Mouse (Mus musculus) adrenal gland, adult (tissue): ENCODE measurements around the gene Shank2.
A peak's percentile ranks its signal among the peaks of the same experiment; 100 is the strongest.

Source experiments
- DNase-seq, 2 experiments: peaks; one replicate each; pipeline ENCODE4 v3.0.0; 2022 to 2023; ENCODE audit warnings: low spot score in 1 of 2; ENCODE audit not compliant: inconsistent age in 2 of 2

The Shank2 gene

GRCm38 (mm10) chr7:144159556-144159955 lies 157.8 kb downstream of the Shank2 start:
- DNase-seq, result no peak

- DNase-seq, result no peak
These were observed 158.3 kb downstream of the Shank2 start for GRCm38 (mm10) chr7:144160066-144160465.

DNA sequence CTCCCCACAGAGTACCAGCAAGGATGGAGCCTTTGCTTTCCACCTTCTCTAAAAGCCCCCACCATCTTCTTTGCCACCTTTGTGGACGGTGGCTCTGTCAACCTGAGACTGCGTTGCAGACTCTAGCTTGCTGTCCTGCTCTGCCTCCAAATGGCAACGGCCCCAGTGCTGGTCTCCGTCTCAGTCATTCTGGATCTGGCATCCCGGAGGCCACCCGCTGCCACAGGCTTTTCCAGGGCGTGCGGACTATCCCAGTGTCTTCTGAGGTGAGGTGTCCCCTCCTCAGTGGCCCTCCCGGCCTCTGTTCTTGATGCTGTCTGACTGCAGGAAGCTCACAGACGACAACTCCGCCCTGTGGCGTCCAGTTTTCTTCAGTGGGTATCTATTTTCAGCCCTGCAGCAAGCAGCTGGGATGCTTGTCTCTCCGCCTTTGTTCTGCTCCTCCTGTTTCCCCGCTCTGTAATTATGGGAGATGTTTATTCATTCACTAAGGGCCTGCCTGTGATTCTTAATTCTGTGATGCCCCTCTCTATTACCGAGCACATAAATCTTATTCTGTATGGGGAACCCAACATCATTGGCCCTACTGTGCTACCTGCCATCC lies 159.0 kb downstream of the Shank2 start:
- DNase-seq, result no peak

DNA sequence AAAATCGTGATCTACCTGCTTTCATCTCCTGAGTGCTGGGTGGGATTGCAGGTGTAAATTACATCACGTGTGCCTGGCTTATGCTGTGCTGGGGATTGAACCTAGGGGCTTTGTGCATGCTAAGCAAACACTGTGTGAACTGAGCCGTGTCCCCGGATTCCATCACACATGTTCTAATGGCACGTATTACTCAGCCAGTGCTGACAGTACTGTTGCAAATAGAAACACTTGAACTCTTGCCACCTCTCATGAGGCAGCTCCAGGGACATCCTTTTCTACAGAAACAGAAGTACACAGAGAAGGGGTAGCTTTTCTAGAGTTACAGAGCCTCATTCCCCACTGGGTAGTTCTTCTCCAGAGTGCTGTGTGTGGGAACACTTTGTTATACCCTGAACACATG lies 168.5 kb downstream of the Shank2 start:
- DNase-seq, result no peak

DNA sequence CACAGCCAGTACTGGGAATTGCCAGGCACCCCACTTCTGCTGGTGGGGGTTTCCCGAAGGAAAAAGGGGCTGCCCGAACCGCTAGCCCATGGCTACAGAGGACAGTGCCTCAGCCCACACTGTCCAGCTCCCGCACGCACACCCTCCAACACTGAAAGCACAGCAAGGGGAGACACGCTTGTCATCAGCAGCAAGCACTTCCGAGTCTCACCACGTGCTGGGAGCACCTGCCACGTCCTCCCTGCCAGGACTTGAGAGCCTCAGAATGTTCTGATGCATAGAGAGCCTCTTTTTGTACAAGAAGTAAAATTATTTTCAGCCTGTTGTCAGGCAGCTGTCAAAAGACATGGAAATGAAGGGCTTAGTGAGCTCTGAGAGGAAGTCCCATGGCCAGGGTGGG lies 169.0 kb downstream of the Shank2 start:
- no peak for DNase-seq

- no peak for DNase-seq
These were observed 172.1 kb downstream of the Shank2 start for GRCm38 (mm10) chr7:144173869-144174268.

DNA sequence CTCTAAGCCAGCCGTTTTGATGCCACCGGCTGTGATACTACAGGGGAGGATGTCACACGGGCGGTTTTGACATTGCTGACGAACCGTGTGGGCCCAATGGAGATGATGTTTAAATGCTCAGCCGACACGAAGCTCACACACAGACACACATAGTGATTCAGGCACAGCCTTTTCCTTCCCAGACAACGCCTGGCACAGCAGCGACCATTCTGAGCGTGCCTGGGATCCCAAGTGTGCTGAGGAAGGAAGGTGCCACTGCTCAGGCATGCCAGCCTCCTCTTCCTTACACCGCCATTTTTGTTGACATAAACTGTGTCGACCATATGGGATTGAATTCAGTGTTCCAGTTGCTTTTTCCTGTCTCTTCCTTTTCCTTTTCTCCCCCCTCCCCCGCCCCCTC lies 172.6 kb downstream of the Shank2 start:
- DNase-seq, result no peak

DNA sequence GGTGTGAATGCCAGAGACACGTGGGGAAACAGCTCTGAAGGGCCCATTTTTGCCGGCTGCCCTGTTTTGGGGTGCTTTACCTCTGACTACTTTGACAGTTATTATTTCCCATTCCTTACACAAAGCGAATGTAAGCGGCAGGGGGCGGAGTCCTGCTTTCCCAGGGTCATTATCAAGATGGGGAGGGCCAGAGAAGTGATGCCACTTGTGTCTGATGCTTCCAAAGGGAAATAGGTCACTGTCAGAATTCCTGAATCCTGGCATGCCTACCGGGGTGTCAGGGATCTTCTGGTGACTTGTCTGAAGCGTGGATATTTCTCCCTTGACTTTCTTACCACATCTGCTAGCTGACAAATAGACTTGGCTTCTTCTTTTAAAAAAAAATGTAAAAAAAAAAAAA lies 173.3 kb downstream of the Shank2 start:
- no peak for DNase-seq

GRCm38 (mm10) chr7:144175481-144176233 lies 173.9 kb downstream of the Shank2 start:
- peak in 1 of 2 experiments; percentile 56 for DNase-seq

DNA sequence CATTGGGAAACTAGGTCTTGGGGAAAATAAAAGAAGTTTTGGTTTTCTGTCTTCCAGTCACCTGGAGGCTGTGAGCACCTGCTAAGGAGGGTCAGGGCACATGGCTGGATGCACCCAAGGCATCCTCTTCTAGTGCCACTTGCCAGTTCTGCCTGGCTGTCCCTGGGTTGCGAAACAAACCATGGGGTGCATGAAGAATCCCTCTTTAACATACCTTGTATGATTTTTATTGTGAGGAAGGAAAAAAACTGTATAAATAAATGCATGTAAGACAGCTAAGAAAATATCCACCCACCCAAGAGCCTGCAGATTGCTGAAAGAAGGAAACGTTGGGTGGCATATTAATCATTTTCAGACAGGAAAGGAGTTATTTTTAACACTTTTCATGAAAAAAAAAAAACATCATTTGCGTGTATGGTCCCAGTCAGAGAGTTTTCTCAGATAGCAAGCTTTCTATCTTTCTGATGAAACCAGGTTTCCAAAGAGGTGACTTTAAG lies 174.6 kb downstream of the Shank2 start:
- no peak for DNase-seq

- peak; percentile 76 to 80 for DNase-seq
These were observed 177.7 kb downstream of the Shank2 start for GRCm38 (mm10) chr7:144179436-144179835.

DNA sequence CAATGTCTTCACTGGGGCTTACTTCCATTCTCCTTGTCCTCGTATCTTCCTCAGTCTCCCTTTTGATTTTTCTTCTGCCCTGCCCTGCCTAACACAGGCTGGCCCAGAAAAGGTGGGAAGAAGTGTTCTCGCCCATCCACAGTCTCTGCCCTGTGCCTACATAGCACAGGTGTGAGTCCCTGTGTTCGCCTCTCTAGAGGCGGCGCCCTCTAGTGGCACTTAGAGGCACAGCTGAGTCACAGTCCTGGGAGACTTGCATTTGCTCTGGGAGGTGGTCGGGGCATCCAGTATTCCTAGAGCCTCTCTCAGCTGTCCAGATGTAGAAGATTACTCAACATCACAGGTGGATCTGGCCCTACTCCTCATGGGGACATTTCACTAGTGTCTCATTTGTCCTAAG lies 179.2 kb downstream of the Shank2 start:
- peak; percentile 48 to 82 for DNase-seq

DNA sequence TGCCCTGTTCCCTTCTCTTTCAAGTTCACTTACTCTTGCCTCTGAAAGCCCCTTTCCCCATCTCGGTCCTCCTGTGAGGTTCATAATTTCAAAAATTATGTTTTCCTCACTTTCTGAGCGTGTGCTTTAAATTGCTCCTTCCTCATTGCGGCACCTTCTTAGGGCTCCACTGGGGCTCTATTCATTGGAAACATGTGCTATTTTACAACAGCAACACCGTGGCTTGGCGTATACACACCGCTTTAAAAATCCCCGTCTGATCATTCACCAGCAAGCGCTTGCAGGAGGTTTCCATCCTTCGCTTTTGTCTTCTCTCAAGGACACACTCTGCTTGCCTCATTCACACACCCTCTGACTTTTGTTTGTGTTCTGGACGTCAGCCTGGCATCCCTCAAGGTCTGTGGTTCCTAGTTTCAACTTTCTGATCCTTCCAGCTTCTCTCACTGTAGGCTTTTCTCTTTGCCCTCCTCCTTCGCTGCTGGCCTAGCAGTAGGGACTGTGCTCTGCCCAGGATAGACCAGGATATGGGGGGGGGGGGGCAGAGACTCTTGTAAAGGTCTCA lies 186.2 kb downstream of the Shank2 start:
- peak; percentile 71 to 88 for DNase-seq

DNA sequence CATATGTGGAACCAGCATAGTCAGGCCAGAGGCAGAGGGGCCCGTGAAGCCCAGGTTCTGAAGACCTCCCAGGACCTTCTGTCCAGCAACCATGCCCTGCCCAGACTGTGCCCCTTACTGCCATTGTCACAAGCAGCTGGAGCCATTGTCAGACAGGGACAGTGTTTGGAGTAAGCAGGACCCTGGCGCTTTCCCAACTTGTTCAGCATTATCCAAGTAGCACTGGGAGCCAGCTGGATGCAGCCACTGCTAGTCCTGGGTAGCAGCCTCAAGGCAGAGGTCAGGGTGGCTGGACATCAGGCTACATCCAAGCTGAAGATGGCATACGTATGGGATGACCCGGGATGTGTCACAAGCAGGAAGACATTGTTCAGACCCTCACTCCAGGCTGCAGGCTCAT lies 187.7 kb downstream of the Shank2 start:
- DNase-seq, result no peak

GRCm38 (mm10) chr7:144198491-144198890 lies 196.8 kb downstream of the Shank2 start:
- peak; percentile 71 to 88 for DNase-seq

GRCm38 (mm10) chr7:144202017-144202682 lies 200.4 kb downstream of the Shank2 start:
- DNase-seq, result peak in 1 of 2 experiments; percentile 20

GRCm38 (mm10) chr7:144204290-144204689 lies 202.6 kb downstream of the Shank2 start:
- no peak for DNase-seq

GRCm38 (mm10) chr7:144205161-144205560 lies 203.4 kb downstream of the Shank2 start:
- no peak for DNase-seq

- DNase-seq, result no peak
These were observed 204.1 kb downstream of the Shank2 start for GRCm38 (mm10) chr7:144205837-144206236.

GRCm38 (mm10) chr7:144206254-144206653 lies 204.5 kb downstream of the Shank2 start:
- DNase-seq, result no peak

DNA sequence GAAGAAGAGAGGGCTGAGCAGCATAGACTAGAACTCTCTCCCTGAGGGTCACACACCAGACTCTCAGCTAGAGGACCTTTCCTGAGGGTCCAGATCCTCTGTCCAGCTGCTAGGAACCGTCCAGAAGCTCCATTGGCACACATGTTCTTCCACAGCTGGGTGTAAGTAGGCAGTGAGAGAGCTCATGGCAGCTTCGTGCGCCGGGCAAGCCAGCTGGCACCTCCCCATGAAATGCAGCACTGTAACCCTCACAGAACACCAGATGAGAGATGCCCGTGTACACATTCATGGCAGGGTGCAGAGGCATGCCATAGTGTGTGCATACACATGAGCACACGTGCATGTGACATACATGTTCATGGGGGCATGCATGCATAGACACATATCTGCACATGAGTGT lies 205.4 kb downstream of the Shank2 start:
- DNase-seq, result peak in 1 of 2 experiments; percentile 57

DNA sequence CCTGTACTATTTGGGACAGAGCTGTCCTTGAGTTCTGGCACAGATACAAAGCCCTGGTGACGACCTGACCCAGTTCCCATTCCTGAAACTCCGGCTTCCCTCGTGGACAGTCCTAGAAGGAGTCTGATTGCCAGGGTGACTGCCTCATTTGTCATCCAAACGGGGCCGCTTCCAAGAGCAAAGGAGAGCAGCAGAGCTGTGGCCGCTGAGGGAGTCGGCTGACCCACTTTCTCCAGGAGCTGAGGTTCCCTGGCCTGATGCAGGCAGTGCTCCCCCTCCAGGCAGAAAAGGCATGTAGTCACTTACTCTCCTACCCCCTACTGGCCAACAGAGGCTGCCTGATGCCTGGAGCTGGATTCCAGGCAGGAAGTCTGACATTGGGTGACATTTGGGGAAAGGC lies 206.1 kb downstream of the Shank2 start:
- DNase-seq, result peak; percentile 94 to 96
